Mouse (Mus musculus) ES-E14 (cell line): ENCODE data around the gene Pimreg.

Experiments
- CHD2 ChIP-seq: IDR thresholded peaks from 2 replicates; pipeline ENCODE4 v1.6.1; 2014; ENCODE audit warnings: mild to moderate bottlenecking, low read depth, low read length, inconsistent platforms
- ZC3H11A ChIP-seq: IDR thresholded peaks from 2 replicates; pipeline ENCODE4 v1.6.1; 2012; ENCODE audit warnings: low read depth, mild to moderate bottlenecking, inconsistent platforms, low read length, borderline replicate concordance

GRCm38 (mm10) chr11:72027836-72028235, 14.0 kb upstream of the Pimreg start:
- TF ChIP-seq CHD2 (no peak), ZC3H11A (no peak)
